Mouse (Mus musculus): ENCODE data around the gene Plscr3. TPM values are rescaled to one million over a fixed set of nuclear protein-coding genes. Genes with fewer than 3 reads are reported as not detected.
A peak's percentile ranks its signal among the peaks of the same experiment; 100 is the strongest.

Gene Plscr3
- polyA plus RNA-seq, 1 experiment from 2014 or later, result 107 TPM

DNA sequence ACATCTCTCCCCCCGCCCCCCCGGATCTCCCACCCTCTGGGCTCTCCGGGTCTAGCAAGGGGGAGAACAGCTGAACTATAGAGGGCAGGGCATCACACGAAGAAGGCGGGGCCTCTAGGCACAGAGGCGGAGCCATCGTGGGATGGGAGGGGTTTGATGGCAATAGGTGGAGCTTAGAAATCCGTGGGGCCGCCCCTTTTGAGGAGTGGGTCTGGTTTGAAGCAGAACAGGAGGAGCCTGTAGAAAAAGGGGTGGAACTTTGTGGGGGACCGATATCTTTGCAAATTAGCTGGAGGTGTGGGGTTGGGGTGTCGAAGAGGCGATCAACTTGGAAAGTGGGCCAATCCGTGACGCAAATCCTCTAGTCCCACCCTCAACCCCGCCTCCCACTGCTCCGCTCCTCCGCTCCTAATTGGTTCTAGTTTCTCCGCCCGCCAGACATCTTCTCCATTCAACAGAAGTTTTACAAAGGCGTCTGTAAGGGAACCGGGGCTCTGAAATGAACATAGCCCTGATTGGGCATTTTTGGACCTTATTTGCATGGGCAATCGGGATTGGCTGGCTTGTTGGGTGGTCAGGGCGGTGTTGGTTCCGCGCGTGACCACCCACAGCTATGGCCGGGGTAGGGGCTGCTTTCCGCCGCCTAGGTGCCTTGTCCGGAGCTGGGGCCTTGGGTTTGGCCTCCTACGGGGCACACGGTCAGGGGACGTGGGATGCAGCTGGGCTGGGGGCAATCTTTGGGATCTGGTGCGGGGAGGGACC, 8.0 kb upstream of the Plscr3 start, which contains the start of gene Tmem256:
Tmem256 (plus strand) TSS at position 563 of the 762 bp plus-strand sequence.
- peak within 1 kb of the TSS; percentile 55 for H3K4me3 ChIP-seq (ENCODE audit: low read depth, low read length)
- H3K9me3 ChIP-seq (ENCODE audit: low read length), result no peaks in the 10 kb centered on the region
- H3K36me3 ChIP-seq (ENCODE audit: insufficient read depth, low read length), result no peaks in the 10 kb centered on the region
- DNase-seq (ENCODE audit: low spot score) (peak; percentile 100), ATAC-seq (peak; percentile 94)
- H3K27me3 ChIP-seq (replicated peaks; ENCODE audit: insufficient read depth, low read length), result 0 out of 2 replicates have a peak, but pooled peaks cover 5% of the 10 kb centered on the region
- peak within 1 kb of the TSS; percentile 90 for H3K27ac ChIP-seq (ENCODE audit: low read length)
- H3K4me2 ChIP-seq (replicated peaks; ENCODE audit: low read depth, low read length), result peak within 1 kb of the TSS; percentile 94
- WGBS, result under 1% methylated on average over 34 of the region's 34 CpGs
- H3K9ac ChIP-seq (replicated peaks; ENCODE audit: low read depth), result peak within 1 kb of the TSS; percentile 69
- H3K4me1 ChIP-seq (ENCODE audit: insufficient read depth, low read depth, low read length), result peaks cover 11% of the 10 kb centered on the region
- peak; percentile 86 for TF ChIP-seq EP300 (IDR thresholded peaks at IDR 0.05)
- TF ChIP-seq CTCF (IDR thresholded peaks at IDR 0.05), result no peak

DNA sequence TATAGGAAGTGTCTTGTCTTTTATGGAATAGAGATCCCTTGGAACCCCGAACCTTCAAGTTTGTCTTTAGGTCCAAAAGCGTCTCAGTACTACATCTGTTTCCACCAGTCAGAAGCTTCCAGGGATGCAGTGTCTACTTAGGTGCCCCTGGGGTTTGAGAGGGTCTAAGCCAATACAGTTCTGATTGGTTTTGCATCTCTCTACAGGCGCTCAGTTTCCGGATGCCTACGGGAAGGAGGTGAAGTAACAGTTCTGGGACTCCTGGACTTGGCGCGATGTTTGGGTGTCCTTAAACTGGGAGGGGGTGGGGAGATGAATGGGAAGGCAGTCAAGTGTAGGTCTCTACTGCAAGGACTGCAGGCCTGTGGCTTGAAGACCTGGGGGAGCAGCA, 7.5 kb upstream of the Plscr3 start:
- Histone ChIP-seq H3K27me3 (replicated peaks; ENCODE audit: insufficient read depth, low read length) (0 out of 2 replicates have a peak, but pooled peaks cover 5% of the 10 kb centered on the region), H3K27ac (ENCODE audit: low read length) (peak overlapping the region; percentile 90), H3K4me3 (ENCODE audit: low read depth, low read length) (peak overlapping the region; percentile 55), H3K9ac (replicated peaks; ENCODE audit: low read depth) (peak overlapping the region; percentile 69), H3K4me2 (replicated peaks; ENCODE audit: low read depth, low read length) (peak overlapping the region; percentile 94), H3K4me1 (ENCODE audit: insufficient read depth, low read depth, low read length) (peaks cover 11% of the 10 kb centered on the region), H3K36me3 (ENCODE audit: insufficient read depth, low read length) (no peaks in the 10 kb centered on the region), H3K9me3 (ENCODE audit: low read length) (no peaks in the 10 kb centered on the region)
- peak; percentile 67 for DNase-seq (ENCODE audit: low spot score)
- ATAC-seq, result no peak
- TF ChIP-seq CTCF (IDR thresholded peaks at IDR 0.05) (no peak), EP300 (IDR thresholded peaks at IDR 0.05) (no peak)
- 0% methylated on average over 7 of the region's 7 CpGs for whole genome bisulfite sequencing

DNA sequence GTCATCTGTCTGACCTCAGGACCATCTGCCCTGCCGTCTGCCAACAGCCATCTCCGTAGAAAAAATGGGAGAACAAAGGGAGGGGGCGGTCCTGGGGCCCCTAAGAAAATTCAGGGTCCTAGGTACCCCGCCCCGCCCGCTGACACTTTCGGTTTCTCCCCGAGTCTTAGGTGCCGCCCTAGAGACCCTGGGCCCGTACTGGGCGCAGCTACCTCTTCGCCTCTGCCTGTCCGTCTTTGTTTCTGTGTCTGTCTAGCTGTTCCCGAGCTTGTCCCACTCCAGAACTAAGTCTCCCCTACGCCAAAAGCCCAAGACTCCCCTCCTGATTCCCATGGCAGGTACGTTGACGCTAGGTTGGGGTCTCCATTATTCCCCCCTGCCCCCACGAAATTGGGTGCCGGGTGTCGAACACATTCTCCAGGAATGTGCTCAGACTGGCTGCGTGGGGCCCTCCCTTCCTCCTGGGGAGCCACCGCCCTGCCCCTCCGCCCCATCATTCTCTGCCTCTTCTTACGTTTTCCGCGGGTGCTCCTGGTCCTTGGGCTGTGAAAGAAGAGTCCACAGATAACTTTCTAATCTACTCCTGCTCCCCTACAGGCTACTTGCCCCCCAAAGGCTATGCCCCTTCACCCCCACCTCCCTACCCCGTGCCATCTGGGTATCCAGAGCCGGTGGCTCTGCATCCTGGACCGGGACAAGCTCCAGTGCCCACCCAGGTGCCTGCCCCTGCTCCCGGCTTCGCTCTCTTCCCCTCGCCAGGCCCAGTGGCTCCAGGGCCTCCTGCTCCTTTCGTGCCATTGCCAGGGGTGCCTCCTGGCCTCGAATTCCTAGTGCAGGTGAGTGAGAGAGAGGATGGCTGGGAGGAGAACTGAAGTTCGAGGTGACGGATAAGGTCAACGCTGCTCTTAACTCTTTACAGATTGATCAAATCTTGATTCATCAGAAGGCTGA, 837 bp downstream of the Plscr3 start:
- Histone ChIP-seq H3K4me2 (replicated peaks; ENCODE audit: low read depth, low read length) (peak overlapping the region; percentile 81), H3K4me3 (ENCODE audit: low read depth, low read length) (peak overlapping the region; percentile 82), H3K9me3 (ENCODE audit: low read length) (no peaks in the 10 kb centered on the region), H3K27ac (ENCODE audit: low read length) (peak overlapping the region; percentile 92), H3K36me3 (ENCODE audit: insufficient read depth, low read length) (peaks cover 24% of the 10 kb centered on the region), H3K9ac (replicated peaks; ENCODE audit: low read depth) (peak overlapping the region; percentile 72), H3K27me3 (replicated peaks; ENCODE audit: insufficient read depth, low read length) (no peaks in the 10 kb centered on the region), H3K4me1 (ENCODE audit: insufficient read depth, low read depth, low read length) (peaks cover 15% of the 10 kb centered on the region; the same call in 1 of the 2 replicates)
- WGBS, result 8% methylated on average over 37 of the region's 37 CpGs
- TF ChIP-seq CTCF (IDR thresholded peaks at IDR 0.05) (no peak), EP300 (IDR thresholded peaks at IDR 0.05) (no peak)
- ATAC-seq (peak; percentile 44), DNase-seq (ENCODE audit: low spot score) (peak; percentile 67)

DNA sequence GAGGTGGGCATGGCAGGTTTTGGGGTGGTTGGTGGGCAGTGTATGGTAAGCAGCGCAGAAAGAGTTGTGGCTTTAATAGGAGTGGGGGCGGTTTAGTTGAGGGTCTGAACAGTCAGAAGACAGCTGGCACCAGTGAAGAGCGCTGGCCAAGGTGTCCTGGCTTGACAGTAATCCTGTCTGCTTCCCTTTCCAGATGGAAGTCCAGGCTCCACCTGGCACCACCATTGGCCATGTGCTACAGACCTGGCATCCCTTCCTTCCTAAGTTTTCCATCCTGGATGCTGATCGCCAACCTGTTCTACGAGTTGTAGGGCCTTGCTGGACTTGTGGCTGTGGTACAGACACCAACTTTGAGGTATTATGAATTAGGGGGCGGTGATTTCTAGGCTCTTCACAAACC, 1.8 kb downstream of the Plscr3 start:
- no peaks in the 10 kb centered on the region for H3K9me3 ChIP-seq (ENCODE audit: low read length)
- H3K36me3 ChIP-seq (ENCODE audit: insufficient read depth, low read length), result peaks cover 24% of the 10 kb centered on the region
- H3K4me3 ChIP-seq (ENCODE audit: low read depth, low read length), result no peak overlapping the region
- ATAC-seq, result no peak
- no peaks in the 10 kb centered on the region for H3K27me3 ChIP-seq (replicated peaks; ENCODE audit: insufficient read depth, low read length)
- no peak for DNase-seq (ENCODE audit: low spot score)
- WGBS, result 94% methylated on average over 6 of the region's 6 CpGs
- H3K9ac ChIP-seq (replicated peaks; ENCODE audit: low read depth), result no peak overlapping the region
- H3K4me2 ChIP-seq (replicated peaks; ENCODE audit: low read depth, low read length), result peak overlapping the region; percentile 81; the same call in 1 of the 2 replicates
- no peak for TF ChIP-seq EP300 (IDR thresholded peaks at IDR 0.05)
- no peak for TF ChIP-seq CTCF (IDR thresholded peaks at IDR 0.05)
- peaks cover 16% of the 10 kb centered on the region; the same call in 1 of the 2 replicates for H3K4me1 ChIP-seq (ENCODE audit: insufficient read depth, low read depth, low read length)
- no peak overlapping the region for H3K27ac ChIP-seq (ENCODE audit: low read length)

DNA sequence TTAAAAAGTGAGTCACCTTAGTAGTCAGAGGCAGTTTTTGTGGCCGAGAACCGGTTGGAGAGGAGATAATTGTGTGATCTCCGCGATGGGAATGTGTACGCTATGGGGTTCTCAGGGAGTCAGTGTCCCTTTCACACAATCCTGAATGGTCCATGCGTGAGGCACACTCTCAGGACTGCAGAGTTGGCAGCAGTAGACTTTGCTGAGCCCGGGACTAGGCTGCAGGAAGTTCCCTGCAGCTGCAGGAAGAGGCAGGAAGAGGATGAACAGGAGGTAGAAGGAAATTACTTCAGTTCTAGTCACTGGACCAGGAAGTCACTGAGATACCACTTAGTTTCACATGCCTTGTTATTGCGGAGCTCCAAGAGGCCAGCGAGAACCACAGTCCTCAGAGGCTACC, 3.0 kb downstream of the Plscr3 start:
- no peak for DNase-seq (ENCODE audit: low spot score)
- H3K9ac ChIP-seq (replicated peaks; ENCODE audit: low read depth), result no peak overlapping the region
- H3K4me2 ChIP-seq (replicated peaks; ENCODE audit: low read depth, low read length), result no peak overlapping the region
- no peak overlapping the region for H3K4me3 ChIP-seq (ENCODE audit: low read depth, low read length)
- peaks cover 24% of the 10 kb centered on the region for H3K36me3 ChIP-seq (ENCODE audit: insufficient read depth, low read length)
- no peaks in the 10 kb centered on the region for H3K27me3 ChIP-seq (replicated peaks; ENCODE audit: insufficient read depth, low read length)
- peak overlapping the region; percentile 26; the same call in 1 of the 2 replicates for H3K27ac ChIP-seq (ENCODE audit: low read length)
- H3K9me3 ChIP-seq (ENCODE audit: low read length), result no peaks in the 10 kb centered on the region
- ATAC-seq, result no peak
- TF ChIP-seq EP300 (IDR thresholded peaks at IDR 0.05) (no peak), CTCF (IDR thresholded peaks at IDR 0.05) (no peak)
- H3K4me1 ChIP-seq (ENCODE audit: insufficient read depth, low read depth, low read length), result peaks cover 18% of the 10 kb centered on the region; the same call in 1 of the 2 replicates
- WGBS, result 71% methylated on average over 9 of the region's 9 CpGs

DNA sequence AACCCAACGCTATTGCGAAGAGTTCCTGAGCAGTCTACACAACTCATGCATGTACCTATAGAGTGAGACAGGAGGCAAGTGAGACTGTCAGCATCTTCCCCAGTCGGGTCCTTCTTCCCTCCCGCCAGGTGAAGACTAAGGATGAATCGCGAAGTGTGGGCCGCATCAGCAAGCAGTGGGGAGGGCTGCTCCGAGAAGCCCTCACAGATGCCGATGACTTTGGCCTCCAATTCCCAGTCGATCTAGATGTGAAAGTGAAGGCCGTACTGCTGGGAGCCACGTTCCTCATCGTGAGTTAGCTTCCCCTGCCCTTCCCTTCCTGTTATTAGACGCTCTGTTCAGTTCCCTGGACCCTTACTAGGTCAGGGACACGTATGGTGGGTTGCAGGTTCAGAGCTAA, 3.7 kb downstream of the Plscr3 start:
- no peak overlapping the region for H3K9ac ChIP-seq (replicated peaks; ENCODE audit: low read depth)
- H3K27me3 ChIP-seq (replicated peaks; ENCODE audit: insufficient read depth, low read length), result no peaks in the 10 kb centered on the region
- no peak for TF ChIP-seq EP300 (IDR thresholded peaks at IDR 0.05)
- no peak for TF ChIP-seq CTCF (IDR thresholded peaks at IDR 0.05)
- 85% methylated on average over 15 of the region's 15 CpGs for WGBS
- H3K9me3 ChIP-seq (ENCODE audit: low read length), result no peaks in the 10 kb centered on the region
- DNase-seq (ENCODE audit: low spot score) (no peak), ATAC-seq (no peak)
- no peak overlapping the region for H3K4me2 ChIP-seq (replicated peaks; ENCODE audit: low read depth, low read length)
- no peak overlapping the region for H3K4me3 ChIP-seq (ENCODE audit: low read depth, low read length)
- H3K36me3 ChIP-seq (ENCODE audit: insufficient read depth, low read length), result peaks cover 24% of the 10 kb centered on the region
- peaks cover 18% of the 10 kb centered on the region; the same call in 1 of the 2 replicates for H3K4me1 ChIP-seq (ENCODE audit: insufficient read depth, low read depth, low read length)
- H3K27ac ChIP-seq (ENCODE audit: low read length), result no peak overlapping the region
